Mouse (Mus musculus) mouse embryonic stem cell (cell line): ENCODE data around the gene Aqp11.

Experiments used
- in situ Hi-C, 2 experiments: fragments of 300-500 bp; cut with MboI; formaldehyde crosslinking; loops; 1 replicate in 1 of 2; 3 replicates in 1 of 2; pipeline ENCODE4 v1.14.3; 2019 to 2020; ENCODE audit warnings: low sequenced_read_pairs in 2 of 2, low pct_unique_long_range_greater_than_20kb in 1 of 2, mixed read lengths in 1 of 2; ENCODE audit not compliant: unreplicated experiment in 1 of 2

Aqp11 gene

GRCm38 (mm10) chr7:97725401-97725800, 12.7 kb downstream of the Aqp11 start:
- in situ Hi-C loops = loop anchor here in 1 of 2 experiments (25.0 kb wide), 1 partner anchor 387 kb away; the partner anchor contains the start of gene Myo7a

- in situ Hi-C loops = no loop called here
These were observed 14.2 kb downstream of the Aqp11 start for GRCm38 (mm10) chr7:97723646-97724538.

- in situ Hi-C loops = no loop called here
These were observed 15.7 kb downstream of the Aqp11 start for GRCm38 (mm10) chr7:97722278-97722918.

DNA sequence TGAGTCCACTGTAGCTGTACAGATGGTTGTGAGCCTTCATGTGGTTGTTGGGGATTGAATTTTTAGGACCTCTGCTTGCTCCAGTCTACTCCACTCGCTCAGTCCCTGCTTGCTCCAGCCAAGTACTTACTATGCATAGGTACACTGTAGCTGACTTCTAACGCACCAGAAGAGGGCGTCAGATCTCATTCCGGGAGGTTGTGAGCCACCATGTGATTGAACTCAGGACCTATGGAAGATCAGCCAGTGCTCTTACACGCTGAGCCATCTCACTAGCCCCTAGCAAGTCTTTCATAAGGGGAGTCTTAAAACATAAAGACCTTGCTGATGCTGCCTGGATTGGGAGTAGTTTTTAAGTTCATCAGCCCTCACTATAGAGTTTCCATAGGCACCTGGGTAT, 18.0 kb downstream of the Aqp11 start:
- in situ Hi-C loops = no loop called here

- in situ Hi-C loops = no loop called here
These were observed 19.0 kb downstream of the Aqp11 start for GRCm38 (mm10) chr7:97719078-97719477.

DNA sequence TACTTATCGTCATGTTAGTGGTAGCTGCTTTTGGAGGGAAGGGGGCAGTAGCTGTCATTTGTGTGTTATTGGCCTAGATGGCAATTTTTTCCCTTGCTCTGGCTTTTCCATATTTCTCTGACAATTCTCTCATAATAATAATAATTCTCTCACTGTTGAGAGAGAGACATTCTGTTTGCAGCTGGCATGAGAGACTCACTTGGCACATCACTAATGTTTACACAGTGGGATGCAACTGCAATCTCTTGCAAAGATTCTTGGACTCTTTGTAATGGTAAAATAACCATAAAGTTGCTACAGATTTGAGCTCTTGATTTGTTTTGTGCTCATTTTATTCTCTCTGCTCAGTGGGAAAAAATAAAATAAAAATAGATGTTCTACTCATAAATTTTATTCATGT, 20.8 kb downstream of the Aqp11 start:
- in situ Hi-C loops = no loop called here

DNA sequence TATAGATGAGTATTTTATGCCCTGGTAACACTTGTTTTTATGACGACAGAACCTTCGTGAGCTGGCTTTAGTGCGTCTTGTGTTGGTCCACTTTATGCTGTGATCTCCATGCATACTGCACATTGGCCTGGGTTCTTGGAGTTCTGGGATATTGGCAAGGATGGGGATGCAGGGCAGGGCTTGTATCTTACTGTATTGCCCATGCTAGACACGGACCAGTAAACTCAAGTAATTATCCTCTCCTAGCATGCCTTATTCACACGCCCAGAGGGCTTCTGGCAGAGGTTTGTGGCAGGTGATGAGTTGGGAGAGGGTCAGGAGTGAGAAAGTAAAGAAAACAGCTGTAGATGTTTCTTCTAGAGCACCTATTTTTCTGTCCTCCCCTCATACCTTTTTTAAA, 23.4 kb downstream of the Aqp11 start:
- in situ Hi-C loops = no loop called here

- in situ Hi-C loops = no loop called here
These were observed 28.9 kb downstream of the Aqp11 start for GRCm38 (mm10) chr7:97709204-97709603.

DNA sequence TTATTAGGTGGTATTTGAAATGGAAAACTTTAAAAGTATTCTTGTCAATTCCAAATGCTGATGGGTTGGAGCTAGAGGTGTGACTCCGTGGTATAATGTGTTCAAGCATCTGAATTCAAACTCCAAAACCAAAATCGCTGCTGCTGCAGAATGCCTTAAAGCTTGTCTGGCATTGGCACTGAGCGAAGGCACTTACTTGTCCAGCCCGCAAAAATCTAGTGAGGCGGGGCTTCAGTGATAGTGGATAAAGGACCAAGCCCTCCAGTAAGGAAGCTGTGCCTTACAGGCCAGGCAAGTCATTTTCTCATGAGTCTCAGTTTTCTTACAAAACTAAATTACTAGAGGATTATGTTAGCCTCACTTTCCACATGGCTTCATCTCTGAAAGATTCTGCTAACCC, 30.3 kb downstream of the Aqp11 start:
- in situ Hi-C loops = no loop called here

DNA sequence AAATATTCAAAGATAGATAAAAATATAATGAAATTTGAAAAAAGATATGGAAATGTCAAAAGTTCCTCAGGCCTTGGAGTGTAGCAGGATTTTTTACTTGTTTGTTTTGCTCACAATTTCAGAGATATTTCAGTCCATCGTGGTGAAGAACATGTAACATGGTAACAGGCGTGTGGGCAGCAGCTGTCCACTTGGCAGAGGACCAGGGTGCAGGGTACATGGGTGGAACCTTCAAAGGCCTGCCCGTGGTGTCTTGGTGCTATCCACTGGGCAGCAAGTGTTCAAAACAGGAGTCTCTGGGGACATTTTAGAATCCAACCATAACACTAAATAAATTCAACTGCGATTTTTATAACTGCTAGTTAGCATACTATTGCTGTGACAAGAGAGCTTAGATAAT, 31.0 kb downstream of the Aqp11 start:
- in situ Hi-C loops = no loop called here

DNA sequence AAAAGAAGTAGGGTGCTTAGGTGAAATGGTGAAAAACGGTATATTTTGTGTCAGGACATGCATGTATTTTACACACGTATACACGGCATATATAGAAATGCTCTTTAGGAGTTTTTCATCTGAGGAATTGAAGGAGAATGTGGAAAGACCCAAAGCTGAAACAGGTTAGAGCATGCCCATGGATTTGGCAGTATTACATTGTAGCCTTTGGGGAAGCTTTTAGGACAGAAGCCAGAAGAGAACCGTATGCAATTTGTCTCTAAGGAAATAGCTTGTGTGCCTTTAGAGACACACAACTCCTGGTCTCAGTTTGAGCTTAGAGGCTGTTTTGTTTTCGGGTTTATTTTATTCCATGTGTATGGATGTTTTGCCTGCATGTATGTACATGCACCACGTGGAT, 37.0 kb downstream of the Aqp11 start:
- in situ Hi-C loops = no loop called here

DNA sequence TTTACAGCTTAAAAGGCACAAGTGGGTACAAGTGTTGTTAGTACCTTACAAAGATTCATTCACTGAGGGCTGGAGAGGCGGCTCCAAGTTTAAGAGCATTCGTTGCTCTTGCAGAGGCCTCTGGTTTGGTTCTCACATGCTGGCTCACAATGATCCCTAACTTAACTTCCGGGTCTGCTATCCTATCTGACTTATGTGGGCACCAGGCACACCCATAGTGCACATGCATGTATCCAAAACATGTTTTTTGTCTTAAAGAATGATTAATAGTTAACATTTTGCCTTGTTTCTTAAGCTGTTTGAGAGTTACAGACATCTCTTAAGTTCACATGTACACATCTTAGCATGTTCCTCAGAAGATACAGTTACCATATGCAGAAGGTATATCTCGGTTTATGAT, 37.9 kb downstream of the Aqp11 start:
- in situ Hi-C loops = no loop called here

- in situ Hi-C loops = no loop called here
These were observed 41.4 kb downstream of the Aqp11 start, which contains the start of gene Clns1a for GRCm38 (mm10) chr7:97696506-97697254. Gene Clns1a, plus strand, starts transcription at chr7:97696634.

DNA sequence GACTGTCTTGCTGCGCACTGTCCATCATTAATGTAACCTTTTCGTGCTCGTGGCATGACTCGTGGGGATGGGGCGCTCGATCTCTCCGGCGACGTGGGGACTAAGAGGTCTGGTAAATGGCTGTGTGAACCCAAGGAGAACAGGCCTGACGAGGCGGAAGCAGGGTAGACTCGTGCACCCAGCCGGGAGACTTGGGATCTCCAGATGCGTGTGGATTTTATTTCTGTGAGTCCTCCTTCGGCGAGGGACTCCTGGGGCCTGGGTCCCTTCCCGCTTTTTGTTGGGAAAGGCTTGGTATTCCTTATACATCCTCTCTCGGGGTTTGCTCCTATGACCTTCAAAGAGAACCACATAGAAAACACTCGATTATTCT, 42.0 kb downstream of the Aqp11 start:
- in situ Hi-C loops = no loop called here

GRCm38 (mm10) chr7:97695441-97695840, 42.6 kb downstream of the Aqp11 start:
- in situ Hi-C loops = no loop called here

DNA sequence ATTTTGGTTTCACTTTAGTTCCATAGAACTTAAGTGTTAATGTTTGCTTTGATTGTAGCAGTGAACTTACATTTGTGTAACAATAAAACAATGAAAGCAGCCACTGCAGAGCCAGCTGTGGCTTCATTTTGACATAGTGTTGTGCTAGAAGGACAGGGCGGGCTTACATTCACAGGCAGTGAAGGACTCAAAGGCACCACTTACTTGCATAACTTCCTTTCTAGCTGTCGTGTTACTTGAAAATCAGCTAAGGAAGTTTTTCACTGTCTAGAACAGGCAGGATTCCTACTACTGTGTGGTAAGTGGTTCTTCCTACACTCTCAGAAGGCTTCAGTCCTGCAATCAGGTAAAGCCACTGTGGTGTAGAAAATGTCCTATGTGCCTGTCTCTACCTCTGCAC, 50.3 kb downstream of the Aqp11 start:
- in situ Hi-C loops = loop anchor here in 1 of 2 experiments (10.0 kb wide), 1 partner anchor 273 kb away; the partner anchor contains the start of gene Thrsp

DNA sequence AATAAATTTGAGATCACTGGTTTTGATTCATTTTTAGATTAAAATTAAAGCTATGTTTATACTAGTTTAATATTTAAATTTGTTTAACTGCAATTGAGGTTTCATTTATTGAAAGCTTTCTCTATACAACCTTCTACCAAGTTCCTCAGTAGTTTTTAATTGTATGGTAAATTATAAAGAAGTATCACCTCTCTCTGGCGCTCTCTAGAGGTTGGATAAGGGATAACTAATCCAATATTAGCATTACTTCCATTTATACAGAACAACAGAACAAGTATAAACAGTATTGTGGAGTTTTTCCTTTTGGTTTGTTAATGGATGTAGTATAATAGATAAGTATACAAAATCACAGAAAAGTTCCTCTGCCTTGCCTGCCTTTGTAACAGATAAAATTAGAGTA, 58.9 kb downstream of the Aqp11 start:
- in situ Hi-C loops = no loop called here
